Mouse (Mus musculus) hindbrain, embryonic 13.5 days (tissue): ENCODE results near the gene Col5a3. TPM values are rescaled to one million over a fixed set of nuclear protein-coding genes. Genes with fewer than 3 reads are reported as not detected.
A peak's percentile ranks its signal among the peaks of the same experiment; 100 is the strongest.

Experiments
- ATAC-seq: fragments of 200-750 bp; cut with Nextera tagmentation; 2 replicates; pipeline ENCODE4 v1.8.0; 2017; ENCODE audit warnings: moderate TSS enrichment; ENCODE audit not compliant: low FRiP score
- H3K27ac ChIP-seq: fragments of 300-500 bp; sonication (generic); 2 replicates; pipeline ENCODE4 v1.5.1; 2015; ENCODE audit warnings: inconsistent platforms, mild to moderate bottlenecking, moderate library complexity
- H3K27me3 ChIP-seq: fragments of 300-500 bp; sonication (generic); 2 replicates; pipeline ENCODE4 v1.6.1; 2015; ENCODE audit warnings: mild to moderate bottlenecking, inconsistent platforms
- H3K36me3 ChIP-seq: fragments of 300-500 bp; sonication (generic); 2 replicates; pipeline ENCODE4 v1.6.1; 2015; ENCODE audit warnings: mild to moderate bottlenecking, inconsistent platforms
- H3K4me1 ChIP-seq: fragments of 300-500 bp; sonication (generic); replicated peaks from 2 replicates; pipeline ENCODE4 v1.6.1; 2015; ENCODE audit warnings: inconsistent platforms
- H3K4me2 ChIP-seq: fragments of 300-500 bp; sonication (generic); 2 replicates; pipeline ENCODE4 v1.6.1; 2015; ENCODE audit warnings: inconsistent platforms, mild to moderate bottlenecking, moderate library complexity
- H3K4me3 ChIP-seq: fragments of 300-500 bp; sonication (generic); 2 replicates; pipeline ENCODE4 v1.5.1; 2015; ENCODE audit warnings: mild to moderate bottlenecking, inconsistent platforms
- H3K9ac ChIP-seq: fragments of 300-500 bp; sonication (generic); 2 replicates; pipeline ENCODE4 v1.6.1; 2015; ENCODE audit warnings: mild to moderate bottlenecking, inconsistent platforms
- H3K9me3 ChIP-seq: fragments of 300-500 bp; sonication (generic); 2 replicates; pipeline ENCODE4 v1.6.1; 2016; ENCODE audit warnings: inconsistent platforms
- WGBS: fragments of 180-500 bp; shearing (Covaris S2); methylation state at CpG from one replicate; pipeline ENCODE4 v1.1.7; 2015; 5-methylcytosine and 5-hydroxymethylcytosine counted together
- polyA plus RNA-seq: library from polyadenylated mRNA; unstranded; fragments of >200 nt; fragmentation: Nextera tagmentation; extraction: Ambion mirVana; gene quantifications from 2 replicates; pipeline ENCODE4 v1.2.1, GENCODE M21; 2015

Col5a3 gene
- polyA plus RNA-seq, 1 experiment from 2014 or later: 0.44 TPM

- WGBS: 28% methylated on average over 7 of the region's 7 CpGs
- ATAC-seq: peak; percentile 90
- H3K27ac ChIP-seq: peak overlapping the region; percentile 66
Observed at GRCm38 (mm10) chr9:20794108-20794806, 20.6 kb downstream of the Col5a3 start.

DNA sequence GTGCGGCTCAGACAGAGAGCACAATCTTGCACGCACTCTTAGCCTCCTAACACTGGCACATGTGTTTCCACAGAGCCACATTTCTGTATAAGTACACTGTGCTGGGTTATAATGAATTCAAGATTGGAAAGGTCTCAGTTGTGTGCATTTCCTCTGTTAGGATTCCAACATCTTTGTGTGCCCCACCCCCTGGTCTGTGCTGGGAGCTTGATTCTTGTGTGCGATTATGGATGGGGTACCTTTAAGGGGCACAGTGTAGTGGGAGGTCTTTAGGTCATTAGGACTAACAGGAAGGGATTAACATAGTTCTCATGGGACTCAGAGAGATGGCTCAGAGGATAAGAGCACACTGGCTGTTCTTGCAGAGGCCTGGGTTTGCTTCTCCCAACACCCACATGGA lies 24.5 kb downstream of the Col5a3 start:
- Histone ChIP-seq H3K27ac (no peak overlapping the region), H3K4me2 (no peak overlapping the region), H3K9me3 (no peaks in the 10 kb centered on the region), H3K4me1 (0 out of 2 replicates have a peak, but pooled peaks cover 9% of the 10 kb centered on the region), H3K9ac (no peak overlapping the region), H3K27me3 (no peaks in the 10 kb centered on the region), H3K36me3 (no peaks in the 10 kb centered on the region), H3K4me3 (no peak overlapping the region)
- 79% methylated on average over 3 of the region's 3 CpGs for WGBS
- no peak for ATAC-seq

More at GRCm38 (mm10) chr9:20794108-20794806, 20.6 kb downstream of the Col5a3 start:
- H3K9ac ChIP-seq: peak overlapping the region; percentile 39
- H3K36me3 ChIP-seq: no peaks in the 10 kb centered on the region
- no peaks in the 10 kb centered on the region for H3K27me3 ChIP-seq
- no peak overlapping the region for H3K4me2 ChIP-seq
- 0 out of 2 replicates have a peak, but pooled peaks cover 9% of the 10 kb centered on the region for H3K4me1 ChIP-seq
- H3K9me3 ChIP-seq: no peaks in the 10 kb centered on the region
- H3K4me3 ChIP-seq: no peak overlapping the region

DNA sequence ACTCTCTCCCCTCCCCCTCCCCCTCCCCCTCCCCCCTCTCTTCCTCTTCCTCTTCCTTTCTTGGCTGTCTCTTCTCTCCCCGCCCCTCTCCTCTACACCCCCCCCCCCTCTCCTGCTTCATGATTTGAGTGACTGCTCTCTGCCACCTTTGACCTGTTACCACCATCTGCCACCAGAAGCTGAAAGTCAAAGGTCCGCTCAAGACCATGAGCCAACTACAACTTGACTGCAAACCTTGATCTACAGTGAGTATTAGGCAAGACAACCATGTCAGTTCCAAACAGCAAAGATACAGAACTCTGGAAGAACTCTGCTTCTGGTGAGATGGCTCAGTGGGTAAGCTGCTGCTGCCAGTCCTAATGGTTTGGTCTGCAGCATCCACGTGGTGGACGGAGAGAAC lies 25.2 kb downstream of the Col5a3 start:
- WGBS: 76% methylated on average over 3 of the region's 4 CpGs
- Histone ChIP-seq H3K9me3 (no peaks in the 10 kb centered on the region), H3K4me3 (no peak overlapping the region), H3K36me3 (no peaks in the 10 kb centered on the region), H3K27me3 (no peaks in the 10 kb centered on the region), H3K4me2 (no peak overlapping the region), H3K27ac (no peak overlapping the region), H3K4me1 (0 out of 2 replicates have a peak, but pooled peaks cover 9% of the 10 kb centered on the region), H3K9ac (no peak overlapping the region)
- ATAC-seq: no peak

DNA sequence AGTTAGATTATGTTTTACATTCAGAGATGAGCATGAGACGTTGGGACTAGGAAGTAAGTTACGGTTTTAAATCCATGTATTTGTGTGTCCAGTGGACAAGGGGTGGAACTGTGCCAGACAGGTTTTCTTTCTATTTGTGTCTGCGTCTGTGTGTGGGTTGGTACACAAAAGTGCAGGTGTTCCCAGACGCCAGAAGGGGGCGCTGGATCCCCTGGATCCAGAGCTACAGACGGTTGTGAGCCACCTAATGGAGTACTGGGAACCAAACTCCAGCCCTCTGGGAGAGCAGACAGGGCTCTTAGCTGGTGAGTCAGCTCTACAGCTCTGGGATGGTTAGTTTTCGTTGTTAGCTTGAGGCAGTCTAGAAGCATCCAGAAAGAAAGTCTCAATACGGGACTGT lies 26.9 kb downstream of the Col5a3 start:
- WGBS: 76% methylated on average over 8 of the region's 8 CpGs
- H3K4me3 ChIP-seq: no peak overlapping the region
- no peak overlapping the region for H3K27ac ChIP-seq
- no peaks in the 10 kb centered on the region for H3K9me3 ChIP-seq
- ATAC-seq: no peak
- no peak overlapping the region for H3K9ac ChIP-seq
- no peaks in the 10 kb centered on the region for H3K27me3 ChIP-seq
- H3K4me2 ChIP-seq: no peak overlapping the region
- no peaks in the 10 kb centered on the region for H3K36me3 ChIP-seq
- H3K4me1 ChIP-seq: no peaks in the 10 kb centered on the region

GRCm38 (mm10) chr9:20785055-20785454 lies 29.8 kb downstream of the Col5a3 start:
- no peak overlapping the region for H3K27ac ChIP-seq
- no peak overlapping the region for H3K4me3 ChIP-seq
- 88% methylated on average over 6 of the region's 6 CpGs for WGBS
- 0 out of 2 replicates have a peak, but pooled peaks cover 5% of the 10 kb centered on the region for H3K9me3 ChIP-seq
- no peak for ATAC-seq
- H3K4me1 ChIP-seq: no peaks in the 10 kb centered on the region
- no peak overlapping the region for H3K4me2 ChIP-seq
- H3K27me3 ChIP-seq: no peaks in the 10 kb centered on the region
- H3K9ac ChIP-seq: no peak overlapping the region
- H3K36me3 ChIP-seq: no peaks in the 10 kb centered on the region

- WGBS: 84% methylated on average over 3 of the region's 3 CpGs
- no peak for ATAC-seq
- no peaks in the 10 kb centered on the region for H3K36me3 ChIP-seq
Observed at GRCm38 (mm10) chr9:20781286-20781685, 33.6 kb downstream of the Col5a3 start.

GRCm38 (mm10) chr9:20765274-20765673 lies 49.6 kb downstream of the Col5a3 start:
- peaks cover 8% of the 10 kb centered on the region for H3K4me1 ChIP-seq
- H3K27ac ChIP-seq: no peak overlapping the region
- no peak for ATAC-seq
- 0 out of 2 replicates have a peak, but pooled peaks cover 5% of the 10 kb centered on the region for H3K27me3 ChIP-seq
- H3K9ac ChIP-seq: no peak overlapping the region
- no peak overlapping the region for H3K4me3 ChIP-seq
- no peaks in the 10 kb centered on the region for H3K36me3 ChIP-seq
- WGBS: 89% methylated on average over 2 of the region's 2 CpGs
- no peak overlapping the region for H3K4me2 ChIP-seq
- 0 out of 2 replicates have a peak, but pooled peaks cover under 1% of the 10 kb centered on the region for H3K9me3 ChIP-seq

More at GRCm38 (mm10) chr9:20781286-20781685, 33.6 kb downstream of the Col5a3 start:
- Histone ChIP-seq H3K4me2 (no peak overlapping the region), H3K4me3 (no peak overlapping the region), H3K9ac (no peak overlapping the region), H3K27me3 (no peaks in the 10 kb centered on the region), H3K9me3 (0 out of 2 replicates have a peak, but pooled peaks cover 5% of the 10 kb centered on the region), H3K27ac (no peak overlapping the region), H3K4me1 (no peaks in the 10 kb centered on the region)

DNA sequence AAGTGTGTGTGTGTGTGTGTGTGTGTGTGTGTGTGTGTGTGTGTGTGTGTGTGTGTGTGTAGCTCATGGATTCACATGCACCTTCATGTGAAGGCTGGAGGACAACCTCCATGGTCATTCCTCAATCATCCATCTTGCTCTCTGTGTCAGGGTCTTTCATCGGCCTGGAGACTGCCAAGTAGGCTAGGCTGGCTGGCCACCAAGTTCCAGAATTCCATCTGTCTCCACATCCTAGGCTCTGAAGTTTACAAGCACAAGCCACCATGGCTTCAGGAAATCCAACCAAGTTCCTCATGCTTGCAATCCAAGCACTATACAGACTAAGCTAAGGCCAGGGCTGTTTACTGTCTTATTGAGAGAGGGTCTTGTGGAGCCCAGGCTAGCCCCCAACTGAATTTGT lies 51.8 kb downstream of the Col5a3 start:
- Histone ChIP-seq H3K9ac (no peak overlapping the region), H3K27me3 (0 out of 2 replicates have a peak, but pooled peaks cover 5% of the 10 kb centered on the region), H3K9me3 (0 out of 2 replicates have a peak, but pooled peaks cover 7% of the 10 kb centered on the region), H3K4me2 (no peak overlapping the region), H3K4me1 (peaks cover 8% of the 10 kb centered on the region), H3K4me3 (no peak overlapping the region), H3K36me3 (no peaks in the 10 kb centered on the region), H3K27ac (no peak overlapping the region)
- ATAC-seq: no peak
- WGBS: 86% methylated on average over 1 of the region's 1 CpGs

GRCm38 (mm10) chr9:20762197-20762961 lies 52.5 kb downstream of the Col5a3 start:
- peak; percentile 51 for ATAC-seq
- Histone ChIP-seq H3K27ac (peak overlapping the region; percentile 52; the same call in 1 of the 2 replicates), H3K36me3 (no peaks in the 10 kb centered on the region), H3K4me1 (peaks cover 8% of the 10 kb centered on the region), H3K4me3 (no peak overlapping the region), H3K4me2 (no peak overlapping the region), H3K9me3 (0 out of 2 replicates have a peak, but pooled peaks cover 7% of the 10 kb centered on the region), H3K27me3 (0 out of 2 replicates have a peak, but pooled peaks cover 5% of the 10 kb centered on the region), H3K9ac (no peak overlapping the region)
- 53% methylated on average over 7 of the region's 7 CpGs for WGBS

GRCm38 (mm10) chr9:20761388-20761787 lies 53.5 kb downstream of the Col5a3 start:
- H3K4me1 ChIP-seq: peaks cover 8% of the 10 kb centered on the region
- no peak overlapping the region for H3K4me2 ChIP-seq
- whole genome bisulfite sequencing: 76% methylated on average over 3 of the region's 3 CpGs

DNA sequence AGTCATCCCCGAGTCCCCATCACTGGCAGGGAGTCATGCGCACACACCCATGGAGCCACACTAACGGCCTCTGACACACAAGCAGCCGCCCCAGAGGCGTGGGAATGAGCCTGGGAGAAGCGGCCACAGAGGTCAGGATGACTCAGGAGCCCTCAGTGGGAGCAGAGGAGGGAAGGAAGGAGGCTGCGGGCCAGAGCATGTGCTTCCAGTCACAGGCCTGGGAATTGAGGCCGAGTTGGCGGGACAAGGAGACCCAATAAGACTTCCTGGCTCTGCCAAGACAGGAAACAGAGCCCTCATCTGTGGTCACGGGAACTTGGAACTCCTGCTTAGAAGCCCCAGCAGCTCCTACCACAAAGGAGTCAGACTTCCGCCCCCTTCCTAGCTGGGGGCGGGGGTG lies 54.1 kb downstream of the Col5a3 start:
- H3K9me3 ChIP-seq: 0 out of 2 replicates have a peak, but pooled peaks cover 7% of the 10 kb centered on the region
- no peaks in the 10 kb centered on the region for H3K36me3 ChIP-seq
- H3K27ac ChIP-seq: no peak overlapping the region
- no peak overlapping the region for H3K4me2 ChIP-seq
- no peak overlapping the region for H3K4me3 ChIP-seq
- H3K27me3 ChIP-seq: no peaks in the 10 kb centered on the region
- WGBS: 70% methylated on average over 12 of the region's 12 CpGs
- no peak overlapping the region for H3K9ac ChIP-seq
- peaks cover 8% of the 10 kb centered on the region for H3K4me1 ChIP-seq
- no peak for ATAC-seq

More at GRCm38 (mm10) chr9:20761388-20761787, 53.5 kb downstream of the Col5a3 start:
- H3K9me3 ChIP-seq: 0 out of 2 replicates have a peak, but pooled peaks cover 7% of the 10 kb centered on the region
- H3K27ac ChIP-seq: no peak overlapping the region
- H3K4me3 ChIP-seq: no peak overlapping the region
- ATAC-seq: no peak
- H3K36me3 ChIP-seq: no peaks in the 10 kb centered on the region
- no peak overlapping the region for H3K9ac ChIP-seq
- no peaks in the 10 kb centered on the region for H3K27me3 ChIP-seq

DNA sequence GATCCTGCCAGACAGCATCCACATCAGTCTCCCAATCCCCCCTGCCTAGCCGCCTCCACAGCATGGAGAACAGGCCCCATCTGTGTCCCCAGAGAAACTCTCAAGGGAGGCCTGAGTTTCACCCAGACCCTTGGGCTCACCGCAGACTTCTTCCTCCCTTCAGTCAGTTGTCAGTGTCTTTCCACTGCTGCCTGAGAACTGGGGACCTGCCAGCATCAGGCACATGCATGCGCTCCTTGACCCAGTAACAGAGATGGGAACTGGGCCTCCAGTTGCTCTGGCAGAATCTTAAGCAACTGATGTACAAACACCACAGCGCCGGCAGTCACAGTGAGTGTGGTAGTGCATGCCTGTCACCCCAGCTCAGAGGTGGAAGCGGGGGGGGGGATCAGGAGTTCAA lies 56.0 kb downstream of the Col5a3 start:
- Histone ChIP-seq H3K9me3 (0 out of 2 replicates have a peak, but pooled peaks cover 7% of the 10 kb centered on the region), H3K4me2 (no peak overlapping the region), H3K36me3 (no peaks in the 10 kb centered on the region), H3K4me3 (no peak overlapping the region), H3K4me1 (peaks cover 8% of the 10 kb centered on the region), H3K27ac (no peak overlapping the region), H3K9ac (no peak overlapping the region), H3K27me3 (no peaks in the 10 kb centered on the region)
- WGBS: 93% methylated on average over 6 of the region's 6 CpGs
- no peak for ATAC-seq
